Mouse (Mus musculus): ENCODE measurements around the gene Igsf8.

Igsf8 gene

GRCm38 (mm10) chr1:172302851-172303250, 41.4 kb downstream of the Igsf8 start:
- no peak for DNase-seq (ENCODE audit: low spot score)

GRCm38 (mm10) chr1:172304443-172304842, 43.0 kb downstream of the Igsf8 start:
- DNase-seq (ENCODE audit: low spot score): no peak

GRCm38 (mm10) chr1:172305153-172305552, 43.7 kb downstream of the Igsf8 start:
- no peak for DNase-seq (ENCODE audit: low spot score)

GRCm38 (mm10) chr1:172305635-172306034, 44.2 kb downstream of the Igsf8 start:
- DNase-seq (ENCODE audit: low spot score): no peak

- no peak for DNase-seq (ENCODE audit: low spot score)
These were observed 44.8 kb downstream of the Igsf8 start for GRCm38 (mm10) chr1:172306196-172306595.

- no peak for DNase-seq (ENCODE audit: low spot score)
These were observed 45.4 kb downstream of the Igsf8 start for GRCm38 (mm10) chr1:172306885-172307284.

- DNase-seq (ENCODE audit: low spot score): no peak
These were observed 46.5 kb downstream of the Igsf8 start for GRCm38 (mm10) chr1:172307936-172308335.

- DNase-seq (ENCODE audit: low spot score): no peak
These were observed 47.0 kb downstream of the Igsf8 start for GRCm38 (mm10) chr1:172308409-172308808.

GRCm38 (mm10) chr1:172309699-172310398, 48.4 kb downstream of the Igsf8 start:
- peak; percentile 89 for DNase-seq (ENCODE audit: low spot score)

- peak; percentile 62 for DNase-seq (ENCODE audit: low spot score)
These were observed 49.9 kb downstream of the Igsf8 start for GRCm38 (mm10) chr1:172311248-172311906.

- peak; percentile 92 for DNase-seq (ENCODE audit: low spot score)
These were observed 50.7 kb downstream of the Igsf8 start for GRCm38 (mm10) chr1:172311921-172312767.

- DNase-seq (ENCODE audit: low spot score): peak; percentile 39
These were observed 51.5 kb downstream of the Igsf8 start for GRCm38 (mm10) chr1:172312768-172313561.

- DNase-seq (ENCODE audit: low spot score): no peak
These were observed 52.4 kb downstream of the Igsf8 start for GRCm38 (mm10) chr1:172313613-172314411.

GRCm38 (mm10) chr1:172314911-172315310, 53.5 kb downstream of the Igsf8 start:
- DNase-seq (ENCODE audit: low spot score): no peak

GRCm38 (mm10) chr1:172317431-172317830, 56.0 kb downstream of the Igsf8 start:
- DNase-seq (ENCODE audit: low spot score): no peak

GRCm38 (mm10) chr1:172317946-172318345, 56.5 kb downstream of the Igsf8 start:
- no peak for DNase-seq (ENCODE audit: low spot score)

GRCm38 (mm10) chr1:172318424-172319035, 57.1 kb downstream of the Igsf8 start:
- no peak for DNase-seq (ENCODE audit: low spot score)

- DNase-seq (ENCODE audit: low spot score): no peak
These were observed 57.9 kb downstream of the Igsf8 start for GRCm38 (mm10) chr1:172319346-172319745.

GRCm38 (mm10) chr1:172319921-172320411, 58.5 kb downstream of the Igsf8 start:
- no peak for DNase-seq (ENCODE audit: low spot score)

- DNase-seq (ENCODE audit: low spot score): no peak
These were observed 61.3 kb downstream of the Igsf8 start for GRCm38 (mm10) chr1:172322725-172323124.
